Mouse (Mus musculus) ES-E14 (cell line): ENCODE results near the gene Atg9b. TPM values are rescaled to one million over a fixed set of nuclear protein-coding genes. Genes with fewer than 3 reads are reported as not detected.

ENCODE experiments used
- DNase-seq: peaks from one replicate; pipeline ENCODE4 v3.0.0-alpha.2; 2013; ENCODE audit warnings: low read depth, low spot score
- H3K27ac ChIP-seq: 2 replicates; pipeline ENCODE4 v1.5.1; 2012; ENCODE audit warnings: low read depth, mild to moderate bottlenecking, low read length, moderate library complexity, mixed read lengths; ENCODE audit not compliant: poor library complexity, insufficient read depth, severe bottlenecking
- H3K36me3 ChIP-seq: 2 replicates; pipeline ENCODE4 v1.6.1; 2012; ENCODE audit warnings: mild to moderate bottlenecking, low read length, moderate library complexity, mixed read lengths; ENCODE audit not compliant: control insufficient read depth, poor library complexity, insufficient read depth, severe bottlenecking
- H3K4me1 ChIP-seq, 2 experiments: fragments of 150-350 bp in 1 of 2; sonication (generic) in 1 of 2; 2 replicates each; pipeline ENCODE4 v1.6.1; 2012; ENCODE audit warnings: low read length in 2 of 2, mild to moderate bottlenecking in 1 of 2, mixed read lengths in 1 of 2; ENCODE audit not compliant: control insufficient read depth in 2 of 2, insufficient read depth in 2 of 2, poor library complexity in 1 of 2
- H3K4me3 ChIP-seq, 2 experiments: fragments of 150-350 bp in 1 of 2; sonication (generic) in 1 of 2; 2 replicates each; pipeline ENCODE4 v1.5.1; 2012; ENCODE audit warnings: low read length in 2 of 2, low read depth in 1 of 2, mild to moderate bottlenecking in 1 of 2, mixed read lengths in 1 of 2; ENCODE audit not compliant: insufficient read depth in 1 of 2, poor library complexity in 1 of 2, severe bottlenecking in 1 of 2
- H3K9ac ChIP-seq: 2 replicates; pipeline ENCODE4 v1.6.1; 2012; ENCODE audit warnings: low read depth, mild to moderate bottlenecking, low read length, mixed read lengths; ENCODE audit not compliant: poor library complexity, insufficient read depth, severe bottlenecking
- H3K9me3 ChIP-seq: fragments of 150-350 bp; sonication (generic); 2 replicates; pipeline ENCODE4 v1.6.1; 2012; ENCODE audit warnings: low read depth, mild to moderate bottlenecking, low read length; ENCODE audit not compliant: control insufficient read depth, insufficient read depth
- CHD2 ChIP-seq: IDR thresholded peaks from 2 replicates; pipeline ENCODE4 v1.6.1; 2014; ENCODE audit warnings: mild to moderate bottlenecking, low read depth, low read length, inconsistent platforms
- HCFC1 ChIP-seq: IDR thresholded peaks from 2 replicates; pipeline ENCODE4 v1.6.1; 2012; ENCODE audit warnings: low read length, inconsistent platforms, borderline replicate concordance; ENCODE audit not compliant: insufficient read depth
- MAFK ChIP-seq: IDR thresholded peaks from 2 replicates; pipeline ENCODE4 v1.6.1; 2014; ENCODE audit warnings: mild to moderate bottlenecking, low read depth, low read length, inconsistent platforms; ENCODE audit not compliant: insufficient read depth
- ZC3H11A ChIP-seq: IDR thresholded peaks from 2 replicates; pipeline ENCODE4 v1.6.1; 2012; ENCODE audit warnings: low read depth, mild to moderate bottlenecking, inconsistent platforms, low read length, borderline replicate concordance
- ZNF384 ChIP-seq: IDR thresholded peaks from 2 replicates; pipeline ENCODE4 v1.6.1; 2012; ENCODE audit warnings: low read depth, low read length, inconsistent platforms
- in situ Hi-C, 2 experiments: fragments of 600-800 bp; cut with MboI; formaldehyde crosslinking; loops; one replicate each; pipeline ENCODE4 v1.15.1; 2025; ENCODE audit warnings: low sequenced_read_pairs in 2 of 2, inconsistent platforms in 1 of 2; ENCODE audit not compliant: unreplicated experiment in 2 of 2
- total RNA-seq: library from RNA; depleted of rRNA; stranded (reverse); fragments of 300-350 nt; gene quantifications from 2 replicates; pipeline ENCODE4 v1.2.3, GENCODE M21; 2012

Gene Atg9b
- total RNA-seq, 1 experiment: 3.7 TPM

DNA sequence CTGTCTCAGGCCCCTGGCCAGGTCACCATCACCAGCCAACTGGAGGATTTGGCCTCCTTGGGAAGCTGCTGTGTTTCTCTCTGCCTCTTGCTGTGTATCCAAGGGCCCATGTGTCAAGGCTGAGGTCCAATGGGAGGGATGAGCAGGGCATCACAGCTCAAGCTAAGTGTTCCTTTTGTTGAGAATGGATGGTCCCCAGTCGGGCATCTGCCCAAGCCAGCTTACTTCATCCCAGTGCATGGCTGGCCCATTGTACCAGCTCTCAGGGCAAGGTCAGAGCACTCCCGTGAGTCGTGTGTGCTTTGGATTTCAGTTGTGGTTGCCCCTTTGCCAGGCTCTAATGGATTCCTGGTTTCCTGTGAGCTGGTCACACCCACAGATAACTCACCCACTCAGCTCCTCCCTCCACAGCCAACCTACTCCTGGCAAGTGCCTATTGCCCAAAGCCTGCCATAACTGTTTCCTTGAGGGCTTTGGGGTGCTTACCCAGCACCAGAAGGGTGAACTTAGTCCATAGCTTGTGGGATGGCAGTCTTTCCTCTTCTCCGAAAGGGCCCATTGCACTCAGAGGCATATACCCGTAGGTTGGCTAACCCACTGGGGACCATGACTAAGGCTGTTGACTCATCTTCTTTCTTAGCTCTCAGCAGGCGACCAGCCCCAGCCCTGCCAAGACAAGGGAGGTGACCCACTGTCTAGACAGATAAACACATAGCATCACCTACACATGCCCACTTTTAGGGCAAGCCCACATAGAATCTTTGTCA, 12.8 kb upstream of the Atg9b start:
- Histone ChIP-seq H3K9me3 (no peaks in the 10 kb centered on the region), H3K9ac (no peak overlapping the region), H3K27ac (no peak overlapping the region), H3K4me3 (no peak overlapping the region), H3K4me1 (peaks cover 0 to 7% of the 10 kb centered on the region in 2 experiments; a peak in 2 of 4 replicates), H3K36me3 (peaks cover 8% of the 10 kb centered on the region; the same call in 1 of the 2 replicates)
- in situ Hi-C loops: no loop called here
- TF ChIP-seq CHD2 (no peak), ZC3H11A (no peak), ZNF384 (no peak), MAFK (no peak)
- no peak for DNase-seq

DNA sequence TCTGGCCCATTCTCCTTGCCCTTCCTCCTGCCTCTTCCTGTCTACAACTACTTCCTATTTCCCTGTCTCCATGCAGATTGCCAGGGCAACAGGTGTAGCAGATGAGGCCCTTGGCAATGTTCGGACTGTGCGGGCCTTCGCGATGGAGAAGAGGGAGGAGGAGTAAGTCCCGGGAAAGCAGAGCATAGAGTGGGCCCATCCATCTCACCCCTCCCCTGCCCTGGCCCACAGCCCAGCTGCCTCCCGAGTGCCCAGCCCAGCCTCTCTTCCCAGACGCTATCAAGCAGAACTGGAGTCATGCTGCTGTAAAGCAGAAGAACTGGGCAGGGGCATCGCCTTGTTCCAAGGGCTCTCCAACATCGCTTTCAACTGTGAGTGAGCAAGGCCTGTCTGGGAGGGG, 10.0 kb upstream of the Atg9b start:
- no peak overlapping the region for H3K4me3 ChIP-seq
- no peak for TF ChIP-seq MAFK
- TF ChIP-seq CHD2: no peak
- no peak for TF ChIP-seq ZNF384
- TF ChIP-seq ZC3H11A: no peak
- TF ChIP-seq HCFC1: no peak
- no peak for DNase-seq
- no peak overlapping the region for H3K9ac ChIP-seq
- in situ Hi-C loops: no loop called here
- no peak overlapping the region for H3K27ac ChIP-seq
- no peaks in the 10 kb centered on the region for H3K9me3 ChIP-seq
- peaks cover 2% of the 10 kb centered on the region; the same call in 1 of the 2 replicates for H3K36me3 ChIP-seq
- peaks cover 0 to 7% of the 10 kb centered on the region in 2 experiments; a peak in 2 of 4 replicates for H3K4me1 ChIP-seq

DNA sequence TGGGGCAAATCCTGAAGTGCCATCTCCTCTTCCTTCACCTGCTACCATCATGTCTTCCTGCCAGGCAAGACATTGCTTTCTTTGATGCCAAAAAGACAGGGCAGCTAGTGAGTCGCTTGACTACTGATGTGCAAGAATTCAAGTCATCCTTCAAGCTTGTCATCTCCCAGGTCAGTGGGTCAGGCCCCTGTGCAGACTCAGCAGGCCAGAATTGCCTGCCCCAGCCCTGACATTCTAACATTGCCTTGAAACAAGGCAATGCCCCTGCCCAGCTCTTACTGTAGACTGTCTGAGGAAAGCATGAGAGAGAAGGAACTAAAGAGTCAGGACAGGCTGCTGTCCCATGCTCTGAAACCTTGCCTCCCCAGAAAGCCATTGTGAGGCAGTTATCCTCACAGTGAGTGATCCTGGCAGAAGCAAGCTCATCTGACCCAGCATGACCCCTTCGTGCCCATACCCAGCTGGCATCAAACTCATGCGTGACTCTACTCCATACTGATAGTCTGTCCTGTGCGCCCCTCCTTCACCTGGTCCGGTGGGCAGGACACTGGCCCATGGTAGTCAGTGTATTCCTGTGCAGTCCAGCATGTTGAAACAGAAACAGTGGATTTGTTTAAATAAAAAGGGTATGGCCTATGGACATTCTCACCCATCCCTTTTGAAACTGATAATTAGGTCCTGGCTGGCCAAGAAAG, 9.1 kb upstream of the Atg9b start:
- in situ Hi-C loops: no loop called here
- peaks cover 2% of the 10 kb centered on the region; the same call in 1 of the 2 replicates for H3K36me3 ChIP-seq
- H3K27ac ChIP-seq: no peak overlapping the region
- H3K9ac ChIP-seq: no peak overlapping the region
- no peaks in the 10 kb centered on the region for H3K9me3 ChIP-seq
- H3K4me3 ChIP-seq: no peak overlapping the region
- TF ChIP-seq ZC3H11A: no peak
- no peak for TF ChIP-seq CHD2
- no peak for TF ChIP-seq MAFK
- TF ChIP-seq HCFC1: no peak
- TF ChIP-seq ZNF384: no peak
- peaks cover 0 to 7% of the 10 kb centered on the region in 2 experiments; a peak in 2 of 4 replicates for H3K4me1 ChIP-seq
- DNase-seq: no peak

DNA sequence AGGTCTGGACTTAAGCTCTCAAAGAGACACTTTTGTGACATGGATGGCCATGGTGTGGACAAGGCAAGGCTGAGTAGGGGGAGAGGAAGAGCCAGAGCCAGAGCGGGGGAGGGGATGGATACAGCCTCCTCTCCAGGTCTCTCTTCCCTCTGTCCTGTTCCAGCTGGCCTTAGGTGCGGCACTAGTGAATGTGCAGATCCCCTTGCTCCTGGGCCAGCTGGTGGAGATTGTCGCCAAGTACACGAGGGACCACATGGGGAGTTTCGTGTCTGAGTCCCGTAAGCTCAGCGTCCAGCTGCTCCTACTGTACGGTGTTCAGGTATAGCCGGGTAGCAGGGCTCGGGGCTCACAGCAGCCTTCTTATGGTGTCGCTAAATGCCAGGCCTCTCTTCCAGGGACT, 8.4 kb upstream of the Atg9b start:
- no peak for DNase-seq
- TF ChIP-seq HCFC1 (no peak), ZNF384 (no peak), ZC3H11A (no peak), CHD2 (no peak)
- in situ Hi-C loops: no loop called here
- Histone ChIP-seq H3K36me3 (peaks cover 2% of the 10 kb centered on the region; the same call in 1 of the 2 replicates), H3K4me1 (peaks cover 0 to 5% of the 10 kb centered on the region in 2 experiments; a peak in 2 of 4 replicates), H3K9ac (no peak overlapping the region), H3K27ac (no peak overlapping the region), H3K4me3 (no peak overlapping the region), H3K9me3 (no peaks in the 10 kb centered on the region)
